Mouse (Mus musculus) olfactory bulb, adult 2 months (tissue): ENCODE data around the gene Epb41.

Experiments used
- CTCF ChIP-seq: fragments of 200-500 bp; IDR thresholded peaks from 2 replicates; pipeline ENCODE4 v1.5.1; 2012; ENCODE audit warnings: low read depth, mild to moderate bottlenecking, low read length, moderate library complexity; ENCODE audit not compliant: insufficient read depth
- POLR2A ChIP-seq: fragments of 200-500 bp; IDR thresholded peaks from 2 replicates; pipeline ENCODE4 v1.6.1; 2012; ENCODE audit warnings: mild to moderate bottlenecking, low read depth, low read length, moderate library complexity; ENCODE audit not compliant: insufficient read depth

- TF ChIP-seq POLR2A (no peak), CTCF (no peak)
Measured at GRCm38 (mm10) chr4:132074933-132075769, at the start of gene Epb41.
